8 mouse cellular contexts compared by ENCODE assay signal in the genomic region with DNA sequence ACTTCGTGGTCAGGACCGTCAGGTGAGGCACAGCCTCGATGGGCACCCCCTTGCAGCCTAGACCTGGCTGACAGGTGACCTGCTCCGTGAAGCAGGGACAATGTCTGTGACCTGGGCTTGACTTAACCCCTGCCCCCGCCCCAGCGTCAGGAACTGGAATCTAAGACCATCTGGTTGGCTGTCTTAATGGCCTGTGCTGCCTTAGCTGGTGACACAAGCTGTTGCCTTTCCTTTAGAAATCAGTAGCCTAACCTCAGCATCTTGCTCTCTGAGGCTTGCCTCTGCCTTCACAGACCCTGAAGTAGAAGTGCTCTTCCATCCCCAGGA. TPM values are rescaled to one million over a fixed set of nuclear protein-coding genes. Genes with fewer than 3 reads are reported as not detected.
A peak's percentile ranks its signal among the peaks of the same experiment; 100 is the strongest.
DNase-seq lines count a peak whose midpoint lies in the region; ATAC-seq and TF ChIP-seq lines count a peak whose summit lies in the region.

No protein-coding gene starts in this region.

- H3K4me3 ChIP-seq in heart, embryonic 14.5 days (ENCODE audit: control insufficient read depth in 1 of 2, insufficient read depth in 1 of 2, low read depth in 1 of 2, low read length in 2 of 2), result peak overlapping the region; percentile 85 to 95
- peak overlapping the region; percentile 71 for H3K4me3 ChIP-seq in bone marrow, adult 2 months (replicated peaks; ENCODE audit: control insufficient read depth, low read depth, low read length)
- H3K4me3 ChIP-seq in hindbrain, embryonic 10.5 days, result peak overlapping the region; percentile 89
- peak overlapping the region; percentile 86 for H3K4me3 ChIP-seq in midbrain, embryonic 10.5 days

- no peak for TF ChIP-seq POLR2A in bone marrow, adult 2 months (IDR thresholded peaks at IDR 0.05; ENCODE audit: borderline replicate concordance, control insufficient read depth, low read depth, low read length)

- no peaks in the 10 kb centered on the region for H3K27me3 ChIP-seq in heart, embryonic 14.5 days (ENCODE audit: control insufficient read depth, insufficient read depth, low read length)
- H3K27me3 ChIP-seq in hindbrain, embryonic 10.5 days (ENCODE audit: insufficient read depth, poor library complexity, severe bottlenecking), result no peaks in the 10 kb centered on the region
- no peaks in the 10 kb centered on the region for H3K27me3 ChIP-seq in midbrain, embryonic 10.5 days (ENCODE audit: low read depth, poor library complexity, severe bottlenecking)

- H3K4me2 ChIP-seq in heart, embryonic 14.5 days (ENCODE audit: low read length), result peak overlapping the region; percentile 97

- H3K4me1 ChIP-seq in heart, embryonic 14.5 days (ENCODE audit: control insufficient read depth in 2 of 2, insufficient read depth in 2 of 2, low read length in 2 of 2), result peaks cover 4 to 18% of the 10 kb centered on the region in 2 experiments
- H3K4me1 ChIP-seq in bone marrow, adult 2 months (ENCODE audit: control insufficient read depth, insufficient read depth, low read length), result peaks cover 2% of the 10 kb centered on the region; the same call in 1 of the 2 replicates
- peaks cover 9% of the 10 kb centered on the region for H3K4me1 ChIP-seq in hindbrain, embryonic 10.5 days (replicated peaks)
- peaks cover 10% of the 10 kb centered on the region for H3K4me1 ChIP-seq in midbrain, embryonic 10.5 days

- H3K27ac ChIP-seq in heart, embryonic 14.5 days (replicated peaks in 1 of 2; ENCODE audit: control insufficient read depth in 1 of 2, insufficient read depth in 1 of 2, low read depth in 2 of 2, low read length in 2 of 2), result peak overlapping the region; percentile 17 to 77; a peak in 2 of 4 replicates
- peak overlapping the region; percentile 85 for H3K27ac ChIP-seq in bone marrow, adult 2 months (ENCODE audit: control insufficient read depth, insufficient read depth, low read depth, low read length, poor library complexity)
- H3K27ac ChIP-seq in hindbrain, embryonic 10.5 days, result peak overlapping the region; percentile 91
- peak overlapping the region; percentile 88 for H3K27ac ChIP-seq in midbrain, embryonic 10.5 days (replicated peaks)

- no peak for DNase-seq in heart, postnatal 4 days
- DNase-seq in 416B (ENCODE audit: low read depth), result peak; percentile 64
- no peak for DNase-seq in hindbrain, embryonic 10.5 days (ENCODE audit: low spot score)
- DNase-seq in midbrain, embryonic 10.5 days (ENCODE audit: low spot score), result no peak
- no peak for DNase-seq in adrenal gland, adult 2 months
- no peak for DNase-seq in adrenal gland, postnatal 25 days

- H3K36me3 ChIP-seq in heart, embryonic 14.5 days (ENCODE audit: control insufficient read depth, insufficient read depth, low read length), result no peaks in the 10 kb centered on the region
- H3K36me3 ChIP-seq in hindbrain, embryonic 10.5 days, result no peaks in the 10 kb centered on the region
- H3K36me3 ChIP-seq in midbrain, embryonic 10.5 days, result no peaks in the 10 kb centered on the region

- TF ChIP-seq CTCF in bone marrow, adult 2 months (IDR thresholded peaks at IDR 0.05; ENCODE audit: control insufficient read depth, insufficient read depth, low read length), result no peak

- WGBS in heart, embryonic 14.5 days, result 1% methylated on average over 6 of the region's 6 CpGs
- 0% methylated on average over 6 of the region's 6 CpGs for WGBS in bone marrow, adult 2 months
- 2% methylated on average over 6 of the region's 6 CpGs for WGBS in hindbrain, embryonic 10.5 days
- under 1% methylated on average over 6 of the region's 6 CpGs for WGBS in midbrain, embryonic 10.5 days

- ATAC-seq in heart, embryonic 14.5 days (ENCODE audit: insufficient number of reproducible peaks, insufficient read depth, low FRiP score, low read depth), result no peak

- peak overlapping the region; percentile 91 for H3K9ac ChIP-seq in heart, embryonic 14.5 days (ENCODE audit: low read length)

- no peaks in the 10 kb centered on the region for H3K9me3 ChIP-seq in heart, embryonic 14.5 days (ENCODE audit: control insufficient read depth, low read length)
- H3K9me3 ChIP-seq in hindbrain, embryonic 10.5 days, result no peaks in the 10 kb centered on the region
- no peaks in the 10 kb centered on the region for H3K9me3 ChIP-seq in midbrain, embryonic 10.5 days (replicated peaks)

RNA-seq across cellular contexts. Expression of gene Fam174a, which starts 0.8 kb away (rescaled TPM):
- 26.8 and 30.5 TPM in 2 replicates for polyA plus RNA-seq in heart, embryonic 14.5 days (2014; fragmentation: Nextera tagmentation; extraction: Ambion mirVana)
- total RNA-seq in heart, postnatal 4 days (2021), result 10 to 100 TPM; 17.1 to 17.2 TPM
- polyA plus RNA-seq in bone marrow, adult 2 months (2011; ENCODE audit: insufficient read depth, insufficient read length, low replicate concordance, missing spikeins), result 3.8 TPM in 2 replicates
- 19.4 and 23.8 TPM in 2 replicates for polyA plus RNA-seq in hindbrain, embryonic 10.5 days (2016; fragmentation: Nextera tagmentation; extraction: Ambion mirVana)
- 19.0 TPM in 2 replicates for polyA plus RNA-seq in midbrain, embryonic 10.5 days (2016; fragmentation: Nextera tagmentation; extraction: Ambion mirVana)
- 10 to 100 TPM; 18.6 to 27.9 TPM for total RNA-seq in adrenal gland, adult 2 months (2021)
- polyA plus RNA-seq in adrenal gland, adult 2 months (2012; rRNA removed), result 84.7 and 116 TPM in 2 replicates
- 27.5 and 39.7 TPM in 2 replicates for total RNA-seq in adrenal gland, postnatal 25 days (2021)
